Mouse (Mus musculus) olfactory bulb, adult 2 months (tissue): Measurements from ENCODE around the gene Abcc10.

Experiments used
- CTCF ChIP-seq: fragments of 200-500 bp; IDR thresholded peaks from 2 replicates; pipeline ENCODE4 v1.5.1; 2012; ENCODE audit warnings: low read depth, mild to moderate bottlenecking, low read length, moderate library complexity; ENCODE audit not compliant: insufficient read depth
- POLR2A ChIP-seq: fragments of 200-500 bp; IDR thresholded peaks from 2 replicates; pipeline ENCODE4 v1.6.1; 2012; ENCODE audit warnings: mild to moderate bottlenecking, low read depth, low read length, moderate library complexity; ENCODE audit not compliant: insufficient read depth

GRCm38 (mm10) chr17:46309835-46310234 is 18.3 kb downstream of the Abcc10 start:
- TF ChIP-seq CTCF (no peak), POLR2A (no peak)
